Mouse (Mus musculus) hindbrain, embryonic 12.5 days (tissue): ENCODE measurements around the gene Mlh3. TPM values are rescaled to one million over a fixed set of nuclear protein-coding genes. Genes with fewer than 3 reads are reported as not detected.
A peak's percentile ranks its signal among the peaks of the same experiment; 100 is the strongest.

ENCODE experiments used
- ATAC-seq: fragments of 200-750 bp; cut with Nextera tagmentation; 2 replicates; pipeline ENCODE4 v1.8.0; 2017; ENCODE audit warnings: moderate TSS enrichment; ENCODE audit not compliant: low FRiP score
- H3K27ac ChIP-seq: fragments of 300-500 bp; sonication (generic); 2 replicates; pipeline ENCODE4 v1.5.1; 2016; ENCODE audit warnings: mild to moderate bottlenecking
- H3K27me3 ChIP-seq: fragments of 300-500 bp; sonication (generic); 2 replicates; pipeline ENCODE4 v1.6.1; 2016; ENCODE audit warnings: mild to moderate bottlenecking
- H3K36me3 ChIP-seq: fragments of 300-500 bp; sonication (generic); 2 replicates; pipeline ENCODE4 v1.6.1; 2016; ENCODE audit warnings: mild to moderate bottlenecking
- H3K4me1 ChIP-seq: fragments of 300-500 bp; sonication (generic); 2 replicates; pipeline ENCODE4 v1.6.1; 2016
- H3K4me2 ChIP-seq: fragments of 300-500 bp; sonication (generic); replicated peaks from 2 replicates; pipeline ENCODE4 v1.6.1; 2016; ENCODE audit warnings: mild to moderate bottlenecking
- H3K4me3 ChIP-seq: fragments of 300-500 bp; sonication (generic); 2 replicates; pipeline ENCODE4 v1.5.1; 2016; ENCODE audit warnings: mild to moderate bottlenecking
- H3K9ac ChIP-seq: fragments of 300-500 bp; sonication (generic); 2 replicates; pipeline ENCODE4 v1.6.1; 2016; ENCODE audit warnings: mild to moderate bottlenecking, moderate library complexity
- H3K9me3 ChIP-seq: fragments of 300-500 bp; sonication (generic); replicated peaks from 2 replicates; pipeline ENCODE4 v1.6.1; 2016; ENCODE audit warnings: mild to moderate bottlenecking
- WGBS: fragments of 180-500 bp; shearing (Covaris S2); methylation state at CpG from one replicate; pipeline ENCODE4 v1.1.7; 2016; 5-methylcytosine and 5-hydroxymethylcytosine counted together
- polyA plus RNA-seq: library from polyadenylated mRNA; unstranded; fragments of >200 nt; fragmentation: Nextera tagmentation; extraction: Ambion mirVana; gene quantifications from 2 replicates; pipeline ENCODE4 v1.2.1, GENCODE M21; 2016

The Mlh3 gene
- polyA plus RNA-seq, 1 experiment from 2014 or later: 9.1 TPM

GRCm38 (mm10) chr12:85280105-85280844 lies 9.9 kb upstream of the Mlh3 start:
- Histone ChIP-seq H3K9me3 (no peaks in the 10 kb centered on the region), H3K27ac (peak overlapping the region; percentile 81), H3K27me3 (no peaks in the 10 kb centered on the region), H3K4me3 (peak overlapping the region; percentile 76), H3K36me3 (0 out of 2 replicates have a peak, but pooled peaks cover 4% of the 10 kb centered on the region), H3K4me2 (peak overlapping the region; percentile 93), H3K9ac (peak overlapping the region; percentile 85), H3K4me1 (peaks cover 6% of the 10 kb centered on the region)
- peak; percentile 96 for ATAC-seq
- WGBS: 0% methylated on average over 31 of the region's 31 CpGs

- ATAC-seq: peak; percentile 59
- Histone ChIP-seq H3K36me3 (0 out of 2 replicates have a peak, but pooled peaks cover 4% of the 10 kb centered on the region), H3K4me1 (peaks cover 6% of the 10 kb centered on the region), H3K27me3 (no peaks in the 10 kb centered on the region), H3K9ac (peak overlapping the region; percentile 85), H3K9me3 (no peaks in the 10 kb centered on the region), H3K4me3 (peak overlapping the region; percentile 76), H3K27ac (peak overlapping the region; percentile 81), H3K4me2 (peak overlapping the region; percentile 93)
- WGBS: 6% methylated on average over 10 of the region's 10 CpGs
Measured at GRCm38 (mm10) chr12:85279396-85280080, 9.1 kb upstream of the Mlh3 start.

- no peak overlapping the region for H3K9ac ChIP-seq
- no peak for ATAC-seq
- peaks cover 6% of the 10 kb centered on the region for H3K4me1 ChIP-seq
- WGBS: 95% methylated on average over 10 of the region's 10 CpGs
- no peaks in the 10 kb centered on the region for H3K27me3 ChIP-seq
- H3K9me3 ChIP-seq: no peaks in the 10 kb centered on the region
- no peak overlapping the region for H3K27ac ChIP-seq
- no peak overlapping the region for H3K4me3 ChIP-seq
- H3K4me2 ChIP-seq: no peak overlapping the region
- 0 out of 2 replicates have a peak, but pooled peaks cover 4% of the 10 kb centered on the region for H3K36me3 ChIP-seq
Measured at GRCm38 (mm10) chr12:85278919-85279318, 8.5 kb upstream of the Mlh3 start.

GRCm38 (mm10) chr12:85276273-85276672 lies 5.9 kb upstream of the Mlh3 start:
- no peaks in the 10 kb centered on the region for H3K9me3 ChIP-seq
- WGBS: 63% methylated on average over 5 of the region's 5 CpGs

GRCm38 (mm10) chr12:85273508-85273907 lies 3.1 kb upstream of the Mlh3 start:
- H3K36me3 ChIP-seq: 0 out of 2 replicates have a peak, but pooled peaks cover 4% of the 10 kb centered on the region
- no peak for ATAC-seq
- H3K4me1 ChIP-seq: peaks cover 3% of the 10 kb centered on the region; the same call in 1 of the 2 replicates
- no peak overlapping the region for H3K9ac ChIP-seq
- no peaks in the 10 kb centered on the region for H3K9me3 ChIP-seq
- H3K4me2 ChIP-seq: no peak overlapping the region
- no peaks in the 10 kb centered on the region for H3K27me3 ChIP-seq
- no peak overlapping the region for H3K4me3 ChIP-seq
- 68% methylated on average over 10 of the region's 10 CpGs for WGBS
- H3K27ac ChIP-seq: no peak overlapping the region

More at GRCm38 (mm10) chr12:85276273-85276672, 5.9 kb upstream of the Mlh3 start:
- Histone ChIP-seq H3K4me2 (no peak overlapping the region), H3K36me3 (0 out of 2 replicates have a peak, but pooled peaks cover 4% of the 10 kb centered on the region), H3K27me3 (no peaks in the 10 kb centered on the region), H3K9ac (no peak overlapping the region), H3K4me1 (peaks cover 6% of the 10 kb centered on the region), H3K4me3 (no peak overlapping the region), H3K27ac (no peak overlapping the region)
- no peak for ATAC-seq

GRCm38 (mm10) chr12:85271843-85272206 lies 1.4 kb upstream of the Mlh3 start:
- H3K9me3 ChIP-seq: no peaks in the 10 kb centered on the region
- no peaks in the 10 kb centered on the region for H3K27me3 ChIP-seq
- ATAC-seq: no peak
- no peak overlapping the region for H3K4me3 ChIP-seq
- no peak overlapping the region for H3K9ac ChIP-seq
- H3K4me1 ChIP-seq: peaks cover 3% of the 10 kb centered on the region; the same call in 1 of the 2 replicates
- no peak overlapping the region for H3K4me2 ChIP-seq
- H3K36me3 ChIP-seq: no peaks in the 10 kb centered on the region; the same call in 1 of the 2 replicates
- 71% methylated on average over 4 of the region's 4 CpGs for WGBS
- H3K27ac ChIP-seq: no peak overlapping the region

GRCm38 (mm10) chr12:85271132-85271842 lies 888 bp upstream of the Mlh3 start:
- H3K36me3 ChIP-seq: no peaks in the 10 kb centered on the region; the same call in 1 of the 2 replicates
- H3K9me3 ChIP-seq: no peaks in the 10 kb centered on the region
- WGBS: 79% methylated on average over 7 of the region's 7 CpGs
- no peak overlapping the region for H3K4me3 ChIP-seq
- no peak overlapping the region for H3K27ac ChIP-seq
- no peak overlapping the region for H3K9ac ChIP-seq
- no peak overlapping the region for H3K4me2 ChIP-seq
- no peak for ATAC-seq
- no peaks in the 10 kb centered on the region for H3K27me3 ChIP-seq
- peaks cover 3% of the 10 kb centered on the region; the same call in 1 of the 2 replicates for H3K4me1 ChIP-seq

- peaks cover 6% of the 10 kb centered on the region for H3K4me1 ChIP-seq
- no peak for ATAC-seq
- no peaks in the 10 kb centered on the region for H3K27me3 ChIP-seq
- no peaks in the 10 kb centered on the region; the same call in 1 of the 2 replicates for H3K36me3 ChIP-seq
- no peaks in the 10 kb centered on the region for H3K9me3 ChIP-seq
- H3K4me2 ChIP-seq: peak overlapping the region; percentile 52
- H3K4me3 ChIP-seq: peak overlapping the region; percentile 49
- H3K27ac ChIP-seq: peak overlapping the region; percentile 84
- H3K9ac ChIP-seq: peak overlapping the region; percentile 65
- 60% methylated on average over 3 of the region's 3 CpGs for WGBS
Measured at GRCm38 (mm10) chr12:85269821-85270220, 578 bp downstream of the Mlh3 start.

GRCm38 (mm10) chr12:85266248-85266647 lies 4.2 kb downstream of the Mlh3 start:
- ATAC-seq: no peak
- Histone ChIP-seq H3K9ac (no peak overlapping the region), H3K27me3 (no peaks in the 10 kb centered on the region), H3K4me2 (no peak overlapping the region), H3K9me3 (no peaks in the 10 kb centered on the region), H3K4me1 (peaks cover 6% of the 10 kb centered on the region), H3K36me3 (no peaks in the 10 kb centered on the region; the same call in 1 of the 2 replicates), H3K27ac (no peak overlapping the region), H3K4me3 (no peak overlapping the region)
- 89% methylated on average over 3 of the region's 3 CpGs for WGBS

- no peaks in the 10 kb centered on the region; the same call in 1 of the 2 replicates for H3K36me3 ChIP-seq
- no peaks in the 10 kb centered on the region for H3K27me3 ChIP-seq
- no peak overlapping the region for H3K9ac ChIP-seq
- WGBS: 58% methylated on average over 7 of the region's 7 CpGs
- H3K4me2 ChIP-seq: no peak overlapping the region
- no peak overlapping the region for H3K27ac ChIP-seq
- H3K9me3 ChIP-seq: no peaks in the 10 kb centered on the region
- H3K4me1 ChIP-seq: peaks cover 4% of the 10 kb centered on the region
- no peak overlapping the region for H3K4me3 ChIP-seq
- no peak for ATAC-seq
Measured at GRCm38 (mm10) chr12:85264940-85265339, 5.5 kb downstream of the Mlh3 start.

- Histone ChIP-seq H3K9me3 (no peaks in the 10 kb centered on the region), H3K36me3 (no peaks in the 10 kb centered on the region; the same call in 1 of the 2 replicates), H3K4me3 (no peak overlapping the region), H3K27ac (no peak overlapping the region), H3K27me3 (no peaks in the 10 kb centered on the region), H3K4me2 (no peak overlapping the region), H3K4me1 (peaks cover 3% of the 10 kb centered on the region; the same call in 1 of the 2 replicates), H3K9ac (no peak overlapping the region)
- WGBS: 73% methylated on average over 8 of the region's 8 CpGs
- ATAC-seq: no peak
Measured at GRCm38 (mm10) chr12:85264531-85264930, 5.9 kb downstream of the Mlh3 start.

GRCm38 (mm10) chr12:85263190-85263589 lies 7.2 kb downstream of the Mlh3 start:
- H3K27ac ChIP-seq: no peak overlapping the region
- no peaks in the 10 kb centered on the region for H3K9me3 ChIP-seq
- no peak overlapping the region for H3K4me3 ChIP-seq
- no peak overlapping the region for H3K4me2 ChIP-seq
- no peak for ATAC-seq
- H3K36me3 ChIP-seq: peaks cover 5% of the 10 kb centered on the region; the same call in 1 of the 2 replicates
- WGBS: 83% methylated on average over 5 of the region's 5 CpGs
- H3K9ac ChIP-seq: 0 out of 2 replicates have a peak overlapping the region, but pooled peaks have one; percentile 29
- peaks cover 3% of the 10 kb centered on the region; the same call in 1 of the 2 replicates for H3K4me1 ChIP-seq
- H3K27me3 ChIP-seq: no peaks in the 10 kb centered on the region
